Mouse (Mus musculus) Muller cell, postnatal 12 days (primary cell): Measurements from ENCODE around the gene Cfap44.

ENCODE experiments used
- DNase-seq: peaks from one replicate; pipeline ENCODE4 v3.0.0-alpha.2; 2015; ENCODE audit errors: inconsistent ontology term

The Cfap44 gene

GRCm38 (mm10) chr16:44494441-44495108 lies 100.0 kb downstream of the Cfap44 start:
- DNase-seq = peak; percentile 83

DNA sequence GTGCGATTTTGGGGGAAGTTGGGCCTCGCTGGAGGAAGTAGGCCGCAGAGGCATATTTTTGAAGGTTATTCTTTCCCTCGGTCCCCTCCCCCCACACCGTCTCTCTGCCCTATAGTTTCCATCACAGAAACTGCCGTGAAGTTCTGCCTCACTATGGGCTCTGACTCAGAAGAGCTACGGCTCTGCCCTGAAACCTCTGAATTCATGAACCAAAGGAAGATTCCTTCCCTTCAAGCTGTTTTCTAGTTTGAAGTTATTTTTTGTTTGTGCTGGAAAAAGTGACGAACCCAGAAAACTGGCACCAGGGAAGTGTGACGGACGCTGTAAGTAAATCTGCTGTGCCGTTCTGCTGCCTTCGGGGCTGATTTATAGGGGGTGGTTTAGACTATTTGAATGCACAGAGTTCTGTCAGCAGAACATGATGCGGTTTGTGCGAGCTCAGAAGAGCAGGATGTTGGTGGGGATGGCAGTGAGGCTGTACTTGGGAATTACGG lies 102.4 kb downstream of the Cfap44 start:
- DNase-seq = no peak

- no peak for DNase-seq
Measured at GRCm38 (mm10) chr16:44498447-44498846, 103.9 kb downstream of the Cfap44 start.

DNA sequence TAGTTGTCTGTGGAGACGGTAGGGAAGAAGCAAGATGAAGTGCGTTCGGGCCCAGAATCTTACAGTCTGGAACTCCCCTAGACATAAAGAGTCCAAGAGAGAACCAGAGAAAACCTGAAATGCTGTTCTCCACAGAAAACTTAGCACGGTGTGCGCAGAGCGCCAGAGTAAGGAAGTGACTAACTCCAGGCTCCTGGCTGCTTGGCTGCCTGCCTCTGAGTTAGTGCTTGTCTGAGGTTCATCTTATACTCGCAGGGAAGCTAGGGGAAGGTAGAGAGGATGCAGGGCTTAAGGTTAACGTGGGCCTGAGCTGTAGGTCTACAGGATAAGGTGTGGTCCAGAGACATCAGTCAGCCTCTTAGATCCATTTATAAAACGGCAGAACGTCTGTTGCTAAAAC lies 107.2 kb downstream of the Cfap44 start:
- no peak for DNase-seq

DNA sequence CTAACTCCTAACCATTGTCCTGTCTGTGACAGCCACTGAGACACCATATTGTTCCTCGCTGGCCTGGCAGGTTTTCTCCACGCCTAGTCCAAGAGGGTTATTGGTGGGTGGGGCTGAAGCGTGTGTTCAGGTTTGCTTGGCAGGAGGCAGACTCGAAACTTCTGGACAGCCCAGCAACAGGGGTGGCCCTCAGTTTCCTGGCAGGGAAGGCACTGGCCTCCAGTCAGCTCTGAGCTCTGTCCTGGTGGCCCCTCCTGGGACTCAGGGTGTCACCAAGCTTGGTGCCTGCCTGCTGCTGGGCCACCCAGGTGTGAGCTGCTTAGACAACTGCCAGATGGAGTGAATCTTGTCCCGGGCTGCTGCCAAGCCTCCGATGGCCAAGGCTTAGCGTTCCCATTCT lies 107.7 kb downstream of the Cfap44 start:
- no peak for DNase-seq

DNA sequence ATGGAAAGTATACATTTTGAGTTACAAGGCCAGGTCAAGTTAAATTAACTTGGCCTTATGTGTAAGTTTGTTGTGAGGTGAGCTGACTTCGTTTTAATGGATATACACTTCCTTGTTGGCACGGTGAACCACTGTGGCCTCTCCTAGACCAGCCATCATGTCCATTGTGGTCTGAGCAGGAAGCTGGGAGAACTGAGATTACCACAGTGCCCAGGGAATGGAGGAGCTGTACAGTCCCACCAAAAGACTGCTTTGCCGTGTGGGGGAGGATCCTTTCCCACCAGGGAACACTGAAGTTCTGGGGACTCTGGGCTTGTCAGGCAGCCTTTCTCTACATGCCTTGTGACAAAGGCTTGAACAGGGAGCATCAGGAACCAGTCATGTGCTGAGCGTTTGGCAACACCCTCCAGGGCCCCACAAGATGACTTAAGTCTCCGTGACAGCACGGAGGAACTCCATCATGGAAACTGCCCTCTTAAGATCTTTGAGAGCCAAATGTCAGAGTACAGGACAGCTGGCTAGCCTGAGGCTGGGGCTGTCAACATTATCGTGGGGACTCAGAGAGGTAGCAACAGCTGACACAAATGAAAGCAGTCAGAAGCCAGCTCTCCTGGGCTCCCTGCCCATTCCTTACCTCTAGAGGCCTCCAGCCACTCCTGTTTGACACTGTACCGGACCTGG lies 108.4 kb downstream of the Cfap44 start:
- no peak for DNase-seq

DNA sequence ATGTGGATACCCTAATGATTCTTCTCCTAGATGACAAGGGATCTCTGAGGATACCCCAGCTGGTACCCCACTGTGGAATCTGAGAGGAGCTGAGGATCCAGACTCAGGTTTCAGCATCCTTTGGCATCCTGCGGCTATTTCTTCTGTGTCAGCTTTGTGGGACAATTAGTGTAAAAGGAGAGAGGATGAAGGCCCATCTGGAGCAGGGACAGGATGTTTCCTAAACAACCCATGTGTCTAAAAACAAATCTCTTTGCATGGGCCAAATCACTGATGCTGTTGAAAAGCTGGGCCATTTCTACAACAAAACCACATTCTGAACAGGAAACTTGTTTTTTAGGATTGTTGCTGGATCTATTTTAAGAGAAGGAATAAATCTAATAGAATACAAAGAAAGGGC lies 110.6 kb downstream of the Cfap44 start:
- no peak for DNase-seq

- DNase-seq = no peak
Measured at GRCm38 (mm10) chr16:44507027-44507929, 112.7 kb downstream of the Cfap44 start.

GRCm38 (mm10) chr16:44508025-44508424 lies 113.4 kb downstream of the Cfap44 start:
- DNase-seq = no peak

GRCm38 (mm10) chr16:44508772-44509171 lies 114.2 kb downstream of the Cfap44 start:
- no peak for DNase-seq

DNA sequence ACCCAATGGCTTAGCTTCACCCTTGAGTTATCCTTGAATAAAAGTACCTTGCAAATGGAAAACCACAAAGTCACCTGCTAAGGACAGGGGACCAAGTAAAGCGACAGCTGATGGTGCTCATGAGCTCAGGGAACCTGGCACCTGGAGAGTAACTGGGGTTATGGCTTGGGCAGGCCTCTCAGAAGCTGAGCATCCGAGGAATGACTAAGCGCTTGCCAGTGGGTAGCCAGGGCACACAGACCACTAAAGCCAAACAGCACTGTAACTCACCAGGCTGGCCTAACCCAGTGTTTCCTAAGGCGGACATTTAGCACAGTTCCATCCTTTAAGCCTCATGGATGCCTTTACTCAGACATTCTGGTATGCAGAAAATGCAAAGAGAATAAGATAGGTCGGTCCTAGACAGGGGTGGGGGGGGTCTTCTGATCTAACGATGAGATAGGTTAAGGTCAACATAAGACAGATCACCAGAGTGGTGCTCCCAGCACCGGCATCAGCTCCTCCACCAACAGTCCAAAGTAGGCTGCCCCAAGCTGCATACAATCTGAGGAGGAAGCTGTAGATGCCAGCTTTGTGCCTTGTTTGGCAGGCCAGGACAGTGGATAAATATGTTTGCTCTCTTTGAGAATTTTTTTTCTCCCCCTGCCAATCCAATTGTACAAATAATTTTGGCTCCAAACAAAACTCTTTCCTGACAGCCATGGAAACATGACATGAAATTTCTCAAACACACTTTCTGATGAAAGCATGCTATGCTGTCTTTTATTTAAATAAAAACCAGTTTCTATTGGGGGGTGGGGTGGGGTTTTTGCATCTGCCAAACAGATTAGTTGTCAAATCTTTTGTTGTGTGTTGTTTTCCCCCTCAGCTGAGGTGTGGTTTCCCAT lies 115.1 kb downstream of the Cfap44 start:
- peak; percentile 54 for DNase-seq

GRCm38 (mm10) chr16:44510521-44511213 lies 116.1 kb downstream of the Cfap44 start:
- DNase-seq = no peak

DNA sequence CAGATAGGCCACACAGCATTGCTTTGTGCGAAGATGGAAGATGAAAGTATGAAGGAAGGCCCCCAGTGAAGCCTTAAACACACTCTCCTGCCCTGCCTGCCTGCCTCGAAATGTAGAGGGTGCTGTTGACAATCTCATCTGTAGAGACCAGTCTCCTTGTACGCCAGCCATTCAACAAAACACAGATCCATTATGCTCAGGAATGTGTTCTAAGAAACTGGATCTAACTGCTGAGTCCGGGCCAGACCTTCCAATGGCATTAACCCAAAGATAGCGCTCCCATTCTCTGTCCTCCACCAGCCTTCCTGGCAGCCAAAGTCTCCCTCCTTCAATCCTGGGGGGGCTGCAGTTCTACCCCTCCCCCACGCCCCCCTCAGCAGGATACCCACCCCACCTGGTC lies 121.9 kb downstream of the Cfap44 start:
- DNase-seq = peak; percentile 54

DNA sequence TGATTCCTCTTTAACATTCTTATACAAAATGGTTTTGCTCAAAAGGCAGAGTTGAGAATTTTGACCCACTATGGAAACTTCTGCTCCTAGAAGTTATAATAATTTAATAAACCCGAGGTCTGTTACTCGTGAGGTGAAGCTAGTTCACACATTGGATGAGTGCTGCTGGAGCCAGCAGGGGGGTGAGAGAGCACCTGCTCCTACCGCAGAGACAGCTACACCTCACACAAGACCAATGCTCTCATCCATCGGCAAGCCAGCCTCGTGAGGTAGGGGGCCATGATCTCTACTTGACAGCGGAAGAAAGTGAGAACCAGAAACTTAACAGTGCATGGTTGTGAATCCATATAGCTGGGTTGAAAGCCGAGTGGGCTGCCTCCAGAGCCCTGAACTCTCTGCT lies 129.0 kb downstream of the Cfap44 start:
- DNase-seq = no peak

GRCm38 (mm10) chr16:44526044-44526443 lies 131.4 kb downstream of the Cfap44 start:
- DNase-seq = no peak

GRCm38 (mm10) chr16:44526689-44527088 lies 132.1 kb downstream of the Cfap44 start:
- DNase-seq = peak; percentile 63

GRCm38 (mm10) chr16:44527218-44527905 lies 132.8 kb downstream of the Cfap44 start:
- no peak for DNase-seq

GRCm38 (mm10) chr16:44528955-44529354 lies 134.4 kb downstream of the Cfap44 start:
- no peak for DNase-seq

DNA sequence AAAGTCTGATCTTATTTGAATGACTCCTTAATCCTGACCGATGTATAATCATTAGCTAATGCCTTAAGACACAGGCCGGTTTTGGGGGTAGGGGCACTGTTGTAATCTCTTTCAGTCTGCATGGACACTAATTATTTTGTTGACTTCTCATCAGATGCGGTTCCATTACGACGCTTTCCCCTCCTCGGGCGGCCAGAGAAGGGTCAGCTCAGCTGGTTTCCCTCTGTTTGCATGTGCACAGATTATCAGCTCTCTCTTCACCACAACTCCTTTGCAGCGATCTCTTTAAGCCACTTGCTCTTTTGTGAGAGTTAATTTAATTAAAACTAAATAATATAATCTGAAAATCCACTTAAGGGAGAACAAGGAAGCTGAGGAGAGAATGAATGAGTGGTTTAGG lies 135.1 kb downstream of the Cfap44 start:
- no peak for DNase-seq

- DNase-seq = no peak
Measured at GRCm38 (mm10) chr16:44530191-44530590, 135.6 kb downstream of the Cfap44 start.
